In the genomic region with DNA sequence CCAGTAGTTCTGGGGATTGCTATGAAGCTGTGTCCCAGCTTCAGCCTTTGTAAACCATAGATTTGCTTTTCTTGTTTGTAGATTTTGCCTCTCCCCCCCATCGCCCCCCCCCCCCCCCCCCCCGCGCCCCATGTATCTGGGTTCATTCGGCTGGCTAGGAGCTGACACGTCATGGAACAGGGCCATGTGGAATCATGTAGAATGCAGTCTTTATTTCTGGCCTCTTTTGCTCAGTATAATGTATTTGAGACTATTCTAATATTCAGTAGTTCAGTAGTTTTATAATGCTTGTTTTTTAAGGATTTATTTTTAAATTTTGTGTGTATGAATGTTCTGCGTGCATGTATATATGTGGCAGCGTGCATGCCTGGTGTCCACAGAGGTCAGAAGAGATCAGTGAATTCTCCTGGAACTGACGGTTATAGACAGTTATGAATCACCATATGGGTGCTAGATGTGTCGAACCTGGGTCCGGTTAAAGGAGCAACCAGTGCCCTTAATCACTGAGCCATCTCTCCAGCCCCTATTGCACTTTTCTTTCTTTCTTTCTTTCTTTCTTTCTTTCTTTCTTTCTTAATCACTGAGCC, we compare ENCODE assay signal across 9 mouse cellular contexts. TPM values are rescaled to one million over a fixed set of nuclear protein-coding genes. Genes with fewer than 3 reads are reported as not detected.
A peak's percentile ranks its signal among the peaks of the same experiment; 100 is the strongest.
DNase-seq lines count a peak whose midpoint lies in the region; ATAC-seq lines count a peak whose summit lies in the region.
"Had no signal": no experiment of that assay in that cellular context is flagged by ENCODE, and none has a peak within 500 bp of the region (broad histone marks: within the 10 kb centered on the region; RNA-seq: fewer than 3 reads in every experiment).

No protein-coding gene starts in this region.

- intact Hi-C loops in heart, postnatal 14 days (cut with DNase I) = no loop called here

- peak; percentile 27 for DNase-seq in heart, embryonic 10.5 days (ENCODE audit: low spot score)
- DNase-seq in heart, postnatal 14 days = no peak
- DNase-seq in 416B (ENCODE audit: low read depth) = peak; percentile 78
- no peak for DNase-seq in frontal cortex, postnatal 10 days (ENCODE audit: low spot score in 2 of 2)
- DNase-seq in layer of hippocampus, adult 11-12 months (ENCODE audit: low spot score) = no peak
- no peak for DNase-seq in adrenal gland, postnatal 10 days

- peaks cover 5% of the 10 kb centered on the region; the same call in 1 of the 2 replicates for H3K4me1 ChIP-seq in heart, embryonic 10.5 days
- H3K4me1 ChIP-seq in forebrain, embryonic 13.5 days = peaks cover 9% of the 10 kb centered on the region; the same call in 1 of the 2 replicates
- H3K4me1 ChIP-seq in liver, embryonic 15.5 days (replicated peaks) = peaks cover 39% of the 10 kb centered on the region

- peak overlapping the region; percentile 68 for H3K4me3 ChIP-seq in heart, embryonic 10.5 days
- peak overlapping the region; percentile 64 for H3K4me3 ChIP-seq in forebrain, embryonic 13.5 days
- H3K4me3 ChIP-seq in liver, embryonic 15.5 days (replicated peaks) = peak overlapping the region; percentile 87

- peak overlapping the region; percentile 90 for H3K27ac ChIP-seq in heart, embryonic 10.5 days
- H3K27ac ChIP-seq in forebrain, embryonic 13.5 days = no peak overlapping the region
- H3K27ac ChIP-seq in liver, embryonic 15.5 days (replicated peaks) = peak overlapping the region; percentile 90

- ATAC-seq in forebrain, embryonic 13.5 days = no peak
- no peak for ATAC-seq in liver, embryonic 15.5 days (ENCODE audit: insufficient read depth)

- no peaks in the 10 kb centered on the region for H3K36me3 ChIP-seq in heart, embryonic 10.5 days
- H3K36me3 ChIP-seq in forebrain, embryonic 13.5 days (ENCODE audit: poor library complexity, severe bottlenecking) = 0 out of 2 replicates have a peak, but pooled peaks cover under 1% of the 10 kb centered on the region
- H3K36me3 ChIP-seq in liver, embryonic 15.5 days (replicated peaks) = peaks cover 11% of the 10 kb centered on the region

- peak overlapping the region; percentile 69 for H3K9ac ChIP-seq in forebrain, embryonic 13.5 days
- peak overlapping the region; percentile 66 for H3K9ac ChIP-seq in liver, embryonic 15.5 days

- peak overlapping the region; percentile 68 for H3K4me2 ChIP-seq in forebrain, embryonic 13.5 days
- peak overlapping the region; percentile 82 for H3K4me2 ChIP-seq in liver, embryonic 15.5 days

- H3K9me3 ChIP-seq in heart, embryonic 10.5 days = no peaks in the 10 kb centered on the region
- H3K9me3 ChIP-seq in forebrain, embryonic 13.5 days (replicated peaks) = no peaks in the 10 kb centered on the region
- H3K9me3 ChIP-seq in liver, embryonic 15.5 days (replicated peaks) = no peaks in the 10 kb centered on the region

- 59% methylated on average over 7 of the region's 10 CpGs for WGBS in heart, embryonic 10.5 days
- WGBS in forebrain, embryonic 13.5 days = 54% methylated on average over 7 of the region's 10 CpGs
- WGBS in liver, embryonic 15.5 days (ENCODE audit: insufficient replicate concordance) = 33% methylated on average over 9 of the region's 10 CpGs

- no peaks in the 10 kb centered on the region for H3K27me3 ChIP-seq in heart, embryonic 10.5 days (ENCODE audit: insufficient read depth, poor library complexity, severe bottlenecking)
- H3K27me3 ChIP-seq in forebrain, embryonic 13.5 days = no peaks in the 10 kb centered on the region
- no peaks in the 10 kb centered on the region for H3K27me3 ChIP-seq in liver, embryonic 15.5 days
- H3K27me3 ChIP-seq: Patski had no signal

RNA-seq across cellular contexts. Expression of gene Gins1, which starts 5.2 kb away (rescaled TPM):
- polyA plus RNA-seq in heart, embryonic 10.5 days (2016; fragmentation: Nextera tagmentation; extraction: Ambion mirVana) = 38.0 and 57.1 TPM in 2 replicates
- 1 to 10 TPM; 2.7 TPM for total RNA-seq in heart, postnatal 14 days (2021)
- 56.2 and 62.7 TPM in 2 replicates for polyA plus RNA-seq in forebrain, embryonic 13.5 days (2015; fragmentation: Nextera tagmentation; extraction: Ambion mirVana)
- 29.1 and 31.7 TPM in 2 replicates for polyA plus RNA-seq in liver, embryonic 15.5 days (2015; fragmentation: Nextera tagmentation; extraction: Ambion mirVana)
- 10 to 100 TPM in 1 of 2 experiments, 1 to 10 TPM in 1; 5.8 to 10.8 TPM for total RNA-seq in adrenal gland, postnatal 10 days (2021)

RNA-seq across cellular contexts. Expression of gene Abhd12, which starts 5.8 kb away (rescaled TPM):
- 53.7 and 54.8 TPM in 2 replicates for polyA plus RNA-seq in heart, embryonic 10.5 days (2016; fragmentation: Nextera tagmentation; extraction: Ambion mirVana)
- 10 to 100 TPM; 34.9 to 39.7 TPM for total RNA-seq in heart, postnatal 14 days (2021)
- polyA plus RNA-seq in forebrain, embryonic 13.5 days (2015; fragmentation: Nextera tagmentation; extraction: Ambion mirVana) = 65.8 and 77.6 TPM in 2 replicates
- 21.3 and 21.7 TPM in 2 replicates for polyA plus RNA-seq in liver, embryonic 15.5 days (2015; fragmentation: Nextera tagmentation; extraction: Ambion mirVana)
- total RNA-seq in adrenal gland, postnatal 10 days (2021) = 10 to 100 TPM; 55.6 to 58.2 TPM

Comparison
In these comparisons a context has a peak if more than half of its experiments do, and no peak if none do; other contexts are left out.
1. DNase-seq: peak in heart, embryonic 10.5 days (single experiment) and 416B (single experiment); none in heart, postnatal 14 days (0 of 2), frontal cortex, postnatal 10 days (0 of 2), layer of hippocampus, adult 11-12 months (single experiment) and adrenal gland, postnatal 10 days (single experiment).
2. Peak in every context shown above with its lines, with median percentiles within 50 percentile points of each other: H3K4me3 ChIP-seq.